Mouse (Mus musculus) embryonic fibroblast, embryonic 13.5 days (primary cell): ENCODE results near the gene Ndufs2. TPM values are rescaled to one million over a fixed set of nuclear protein-coding genes. Genes with fewer than 3 reads are reported as not detected.

Experiments used
- H3K27ac ChIP-seq: 2 replicates; pipeline ENCODE4 v1.5.1; 2012; ENCODE audit warnings: low read length, control low read depth, inconsistent platforms; ENCODE audit not compliant: insufficient read depth
- H3K4me1 ChIP-seq: 2 replicates; pipeline ENCODE4 v1.6.1; 2011; ENCODE audit warnings: low read length; ENCODE audit not compliant: control insufficient read depth, insufficient read depth
- H3K4me3 ChIP-seq: 2 replicates; pipeline ENCODE4 v1.5.1; 2011; ENCODE audit warnings: mild to moderate bottlenecking, control low read depth, low read length; ENCODE audit not compliant: insufficient read depth
- CTCF ChIP-seq: IDR thresholded peaks from 2 replicates; pipeline ENCODE4 v1.5.1; 2011; ENCODE audit warnings: mild to moderate bottlenecking, control low read depth, low read length, moderate library complexity, borderline replicate concordance; ENCODE audit not compliant: insufficient read depth
- POLR2A ChIP-seq: IDR thresholded peaks from 2 replicates; pipeline ENCODE4 v1.6.1; 2011; ENCODE audit warnings: low read depth, mild to moderate bottlenecking, control low read depth, low read length, moderate library complexity
- polyA plus RNA-seq: library from polyadenylated mRNA; stranded (reverse); fragments of >200 nt; gene quantifications from 2 replicates; pipeline ENCODE4 v1.2.4, GENCODE M21; 2011; ENCODE audit warnings: low read depth; ENCODE audit not compliant: missing spikeins, insufficient read length

The Ndufs2 gene
- polyA plus RNA-seq, 1 experiment = 226 TPM

GRCm38 (mm10) chr1:171256937-171257548, 5.9 kb upstream of the Ndufs2 start:
- TF ChIP-seq CTCF = no peak
- no peak for TF ChIP-seq POLR2A
- H3K4me1 ChIP-seq = peaks cover 15% of the 10 kb centered on the region
- no peak overlapping the region for H3K27ac ChIP-seq
- no peak overlapping the region for H3K4me3 ChIP-seq

GRCm38 (mm10) chr1:171256095-171256818, 5.1 kb upstream of the Ndufs2 start:
- Histone ChIP-seq H3K4me1 (peaks cover 13% of the 10 kb centered on the region), H3K27ac (no peak overlapping the region)
- no peak for TF ChIP-seq POLR2A
- peak; percentile 18; the same call in 1 of the 2 replicates for TF ChIP-seq CTCF

GRCm38 (mm10) chr1:171252415-171252814, 1.2 kb upstream of the Ndufs2 start:
- peak overlapping the region; percentile 86 for H3K27ac ChIP-seq
- H3K4me3 ChIP-seq = peak overlapping the region; percentile 23
- no peak for TF ChIP-seq CTCF
- no peak for TF ChIP-seq POLR2A
- H3K4me1 ChIP-seq = peaks cover 3% of the 10 kb centered on the region

More at GRCm38 (mm10) chr1:171256095-171256818, 5.1 kb upstream of the Ndufs2 start:
- H3K4me3 ChIP-seq = no peak overlapping the region

GRCm38 (mm10) chr1:171251594-171252324, 571 bp upstream of the Ndufs2 start:
- peaks cover 3% of the 10 kb centered on the region for H3K4me1 ChIP-seq
- peak overlapping the region; percentile 24 for H3K4me3 ChIP-seq
- TF ChIP-seq CTCF (no peak), POLR2A (peak; percentile 78)
- peak overlapping the region; percentile 86 for H3K27ac ChIP-seq

- peak within 1 kb of the TSS; percentile 88 for H3K27ac ChIP-seq
- peaks cover 3% of the 10 kb centered on the region for H3K4me1 ChIP-seq
- peak; percentile 98 for TF ChIP-seq POLR2A
- no peak for TF ChIP-seq CTCF
- peak within 1 kb of the TSS; percentile 24 for H3K4me3 ChIP-seq
Measured at GRCm38 (mm10) chr1:171249913-171250600, 1.1 kb downstream of the Ndufs2 start, which contains the start of gene Adamts4. Gene Adamts4 (plus strand): TSS chr1:171250421.

- Histone ChIP-seq H3K4me1 (peaks cover 3% of the 10 kb centered on the region), H3K27ac (peak overlapping the region; percentile 88), H3K4me3 (no peak overlapping the region)
- peak; percentile 20; the same call in 1 of the 2 replicates for TF ChIP-seq POLR2A
- TF ChIP-seq CTCF = no peak
Measured at GRCm38 (mm10) chr1:171248386-171249226, 2.6 kb downstream of the Ndufs2 start.

- no peak for TF ChIP-seq CTCF
- no peak for TF ChIP-seq POLR2A
- H3K4me1 ChIP-seq = peaks cover 3% of the 10 kb centered on the region
Measured at GRCm38 (mm10) chr1:171247916-171248315, 3.3 kb downstream of the Ndufs2 start.

GRCm38 (mm10) chr1:171247453-171247841, 3.7 kb downstream of the Ndufs2 start:
- H3K4me3 ChIP-seq = peak overlapping the region; percentile 20
- H3K27ac ChIP-seq = peak overlapping the region; percentile 88
- peaks cover 3% of the 10 kb centered on the region for H3K4me1 ChIP-seq
- TF ChIP-seq POLR2A = no peak
- TF ChIP-seq CTCF = no peak

More at GRCm38 (mm10) chr1:171247916-171248315, 3.3 kb downstream of the Ndufs2 start:
- Histone ChIP-seq H3K4me3 (no peak overlapping the region), H3K27ac (peak overlapping the region; percentile 88)
